Mouse (Mus musculus): ENCODE data around the gene Hand1. TPM values are rescaled to one million over a fixed set of nuclear protein-coding genes. Genes with fewer than 3 reads are reported as not detected.

Gene Hand1
- not detected for total RNA-seq (2023)

GRCm38 (mm10) chr11:57832552-57833201, at the start of gene Hand1:
TSS of gene Hand1 (minus strand) at chr11:57832818.

GRCm38 (mm10) chr11:57800971-57801765, 31.4 kb downstream of the Hand1 start, which contains the start of gene Sap30l:
TSS of gene Sap30l (plus strand) at chr11:57801637.

Other genes starting within 250 kb of the Hand1 start
- 10 to 100 TPM; 16.3 to 21.0 TPM for gene Galnt10, start 187.4 kb downstream of the Hand1 start, total RNA-seq (2023)
- 10 to 100 TPM; 22.3 to 29.9 TPM for gene Sap30l, start 31.2 kb downstream of the Hand1 start, total RNA-seq (2023)
- 10 to 100 TPM; 53.0 to 57.9 TPM for gene Larp1, start 176.2 kb upstream of the Hand1 start, total RNA-seq (2023)